Mouse (Mus musculus): ENCODE data around the gene Brd2.

DNA sequence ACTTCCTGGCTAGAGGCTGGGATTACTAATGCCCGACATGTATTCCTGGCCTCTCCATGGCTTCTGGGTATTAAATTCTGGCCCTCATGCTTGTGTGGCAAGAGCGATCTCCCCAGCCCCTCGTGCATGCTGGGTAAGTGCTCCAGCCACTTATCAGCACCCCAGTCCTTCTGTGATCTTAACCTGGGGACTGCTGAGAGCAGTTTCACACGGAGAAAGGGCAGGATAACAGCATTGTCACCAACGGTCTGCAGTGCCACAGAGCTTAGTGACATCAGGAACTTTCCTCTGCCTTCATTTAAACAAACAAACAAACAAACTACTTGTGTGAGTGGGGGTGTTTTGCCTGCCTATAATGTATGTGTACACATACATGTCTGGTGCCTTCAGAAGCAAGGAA is 17.8 kb upstream of the Brd2 start:
- TF ChIP-seq POLR2A (IDR thresholded peaks at IDR 0.05; ENCODE audit: low read depth, low read length), result no peak
- no peak for TF ChIP-seq CTCF (IDR thresholded peaks at IDR 0.05; ENCODE audit: borderline replicate concordance, insufficient read depth, low read length)

All from embryonic fibroblast, embryonic 13.5 days (primary cell).